Mouse (Mus musculus) limb, embryonic 12.5 days (tissue): Measurements from ENCODE around the gene Gm16867. TPM values are rescaled to one million over a fixed set of nuclear protein-coding genes. Genes with fewer than 3 reads are reported as not detected.
A peak's percentile ranks its signal among the peaks of the same experiment; 100 is the strongest.
"Not testable (repeated sequence)": the region's sequence is repeated elsewhere in the genome, so short reads cannot be mapped to it uniquely, and the experiment has no call there.

Experiments
- ATAC-seq: fragments of 200-750 bp; cut with Nextera tagmentation; 2 replicates; pipeline ENCODE4 v1.8.0; 2017; ENCODE audit warnings: low read depth, moderate TSS enrichment; ENCODE audit not compliant: insufficient number of reproducible peaks, insufficient read depth, low FRiP score, low TSS enrichment
- H3K27ac ChIP-seq: fragments of 300-500 bp; sonication (generic); 2 replicates; pipeline ENCODE4 v1.5.1; 2016; ENCODE audit warnings: mild to moderate bottlenecking, moderate library complexity
- H3K27me3 ChIP-seq: fragments of 300-500 bp; sonication (generic); 2 replicates; pipeline ENCODE4 v1.6.1; 2016; ENCODE audit warnings: mild to moderate bottlenecking, moderate library complexity
- H3K36me3 ChIP-seq: fragments of 300-500 bp; sonication (generic); 2 replicates; pipeline ENCODE4 v1.6.1; 2016; ENCODE audit warnings: mild to moderate bottlenecking, moderate library complexity
- H3K4me1 ChIP-seq: fragments of 300-500 bp; sonication (generic); replicated peaks from 2 replicates; pipeline ENCODE4 v1.6.1; 2016
- H3K4me2 ChIP-seq: fragments of 300-500 bp; sonication (generic); 2 replicates; pipeline ENCODE4 v1.6.1; 2016; ENCODE audit warnings: mild to moderate bottlenecking, moderate library complexity
- H3K4me3 ChIP-seq: fragments of 300-500 bp; sonication (generic); replicated peaks from 2 replicates; pipeline ENCODE4 v1.5.1; 2016; ENCODE audit warnings: mild to moderate bottlenecking
- H3K9ac ChIP-seq: fragments of 300-500 bp; sonication (generic); replicated peaks from 2 replicates; pipeline ENCODE4 v1.6.1; 2016; ENCODE audit warnings: mild to moderate bottlenecking, moderate library complexity
- H3K9me3 ChIP-seq: fragments of 300-500 bp; sonication (generic); 2 replicates; pipeline ENCODE4 v1.6.1; 2016; ENCODE audit warnings: mild to moderate bottlenecking, moderate library complexity
- WGBS: fragments of 180-500 bp; shearing (Covaris S2); methylation state at CpG from one replicate; pipeline ENCODE4 v1.1.7; 2016; 5-methylcytosine and 5-hydroxymethylcytosine counted together
- polyA plus RNA-seq: library from polyadenylated mRNA; unstranded; fragments of >200 nt; fragmentation: Nextera tagmentation; extraction: Ambion mirVana; gene quantifications from 2 replicates; pipeline ENCODE4 v1.2.1, GENCODE M21; 2016

Gene Gm16867
- polyA plus RNA-seq, 1 experiment from 2014 or later = not detected

DNA sequence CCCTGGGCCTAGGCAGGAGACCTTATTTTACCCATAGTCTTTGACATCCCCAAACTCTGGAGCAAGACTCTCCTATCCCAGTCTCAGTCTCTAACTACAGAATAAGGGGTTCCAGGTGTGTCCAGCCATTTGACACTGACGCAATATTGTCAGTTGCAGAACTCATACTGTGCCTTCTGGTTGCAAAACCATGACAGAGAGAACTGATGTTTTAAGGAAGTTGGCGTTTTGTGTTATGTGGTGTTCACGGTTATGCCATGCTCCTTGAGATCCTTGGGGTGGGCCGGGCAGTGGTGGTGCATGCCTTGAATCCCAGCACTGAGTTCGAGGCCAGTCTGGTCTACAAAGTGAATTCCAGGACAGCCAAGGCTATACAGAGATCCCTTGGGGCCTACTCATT lies 45.5 kb downstream of the Gm16867 start:
- not testable (repeated sequence) for H3K36me3 ChIP-seq, ATAC-seq, H3K4me2 ChIP-seq, H3K9me3 ChIP-seq, H3K4me3 ChIP-seq, H3K27me3 ChIP-seq, H3K9ac ChIP-seq, H3K4me1 ChIP-seq, H3K27ac ChIP-seq
- no CpG with 5 or more reads among the region's 5 CpGs for WGBS

DNA sequence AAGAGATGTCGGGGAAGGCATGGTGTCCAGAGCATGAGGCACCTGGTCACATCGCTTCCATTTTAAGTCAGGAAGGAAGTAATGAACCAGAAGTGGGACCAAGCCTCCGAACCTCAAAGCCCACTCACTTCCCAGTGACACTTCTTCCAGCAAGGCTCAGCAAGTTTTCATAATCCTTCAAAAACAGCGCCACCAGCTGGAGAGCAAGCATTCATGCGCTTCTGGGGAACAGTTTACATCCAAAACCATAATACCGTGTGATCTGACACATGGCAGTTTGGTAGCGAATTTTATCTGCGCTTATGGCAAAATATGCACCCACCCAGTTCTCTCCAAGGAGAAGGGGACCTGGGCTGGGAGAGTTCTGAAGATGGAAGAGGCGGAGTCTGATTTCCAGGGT lies 48.5 kb downstream of the Gm16867 start:
- not testable (repeated sequence) for H3K4me1 ChIP-seq, ATAC-seq, H3K4me2 ChIP-seq, H3K9me3 ChIP-seq, H3K36me3 ChIP-seq, H3K27me3 ChIP-seq, H3K27ac ChIP-seq, H3K4me3 ChIP-seq, H3K9ac ChIP-seq
- WGBS = no CpG with 5 or more reads among the region's 9 CpGs

DNA sequence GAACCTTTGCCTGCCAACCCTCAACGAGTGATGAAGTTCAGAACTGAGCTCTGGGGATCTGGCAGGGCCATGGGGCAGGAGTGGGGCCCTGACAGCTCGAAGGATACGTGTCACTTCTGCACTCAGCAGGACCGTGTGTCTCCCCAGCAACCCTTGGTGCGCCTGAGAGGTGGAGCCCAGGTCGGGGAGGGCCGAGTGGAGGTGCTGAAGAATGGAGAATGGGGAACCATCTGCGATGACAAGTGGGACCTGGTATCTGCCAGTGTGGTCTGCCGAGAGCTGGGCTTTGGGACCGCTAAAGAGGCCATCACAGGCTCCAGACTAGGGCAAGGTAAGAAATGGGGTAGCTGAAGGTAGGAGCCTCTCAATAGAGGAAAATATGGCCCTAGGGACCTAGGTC lies 54.3 kb downstream of the Gm16867 start:
- not testable (repeated sequence) for ATAC-seq, H3K36me3 ChIP-seq, H3K27ac ChIP-seq, H3K4me1 ChIP-seq, H3K4me3 ChIP-seq, H3K27me3 ChIP-seq, H3K9me3 ChIP-seq, H3K9ac ChIP-seq, H3K4me2 ChIP-seq
- WGBS = no CpG with 5 or more reads among the region's 10 CpGs

DNA sequence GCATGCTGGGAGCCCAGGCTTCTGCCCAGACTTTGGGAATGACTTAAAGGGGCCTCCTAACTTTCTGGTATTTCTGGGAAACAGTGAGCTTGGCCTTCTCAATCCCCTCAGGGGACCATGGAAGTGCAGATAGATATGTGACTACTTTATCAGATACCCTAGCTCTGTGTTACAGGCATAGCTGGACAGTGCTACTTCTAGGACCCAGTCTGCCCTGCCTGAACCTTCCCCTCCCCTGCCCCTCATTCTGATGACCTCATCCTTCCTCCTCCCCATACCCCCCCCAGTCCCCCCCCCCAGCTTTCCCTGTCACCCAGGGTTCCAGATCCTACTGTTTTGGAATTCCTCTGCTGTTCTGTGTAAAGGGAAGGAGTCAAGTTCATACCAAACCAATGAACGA lies 56.2 kb downstream of the Gm16867 start:
- H3K4me2 ChIP-seq, ATAC-seq, H3K36me3 ChIP-seq, H3K9me3 ChIP-seq, H3K27ac ChIP-seq, H3K9ac ChIP-seq, H3K4me1 ChIP-seq, H3K27me3 ChIP-seq, H3K4me3 ChIP-seq: not testable (repeated sequence)
- WGBS = no CpG with 5 or more reads among the region's 1 CpGs

DNA sequence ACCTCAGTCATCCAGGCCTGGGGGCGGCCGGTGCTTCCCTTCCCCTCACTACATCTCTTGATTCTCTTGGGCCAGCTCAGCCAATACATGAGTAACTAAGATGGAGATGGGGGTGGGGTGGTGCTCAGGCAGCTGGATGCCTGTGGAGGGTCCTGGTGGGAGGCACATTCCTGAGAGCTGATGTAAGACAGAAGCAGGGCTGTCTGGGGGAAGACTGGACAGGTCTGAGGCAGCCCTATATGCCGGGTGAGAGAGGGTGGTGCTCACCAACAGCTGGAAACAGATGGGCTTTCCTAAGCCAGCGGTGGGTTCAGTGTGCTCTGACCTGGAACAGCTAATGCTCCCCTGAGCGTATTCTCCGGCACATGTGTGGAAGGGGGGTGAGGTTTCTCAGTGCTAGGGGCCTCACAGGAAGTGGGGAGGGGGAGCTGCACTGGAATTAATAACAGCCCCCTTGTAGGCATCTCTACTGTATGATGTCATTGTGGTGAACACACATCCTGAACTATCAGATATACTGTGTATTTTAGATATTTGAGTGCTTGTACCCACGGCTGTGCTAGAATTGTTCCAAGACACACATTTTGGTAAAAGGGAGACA lies 60.0 kb downstream of the Gm16867 start:
- peak; percentile 98 for ATAC-seq
- no CpG with 5 or more reads among the region's 7 CpGs for WGBS
- not testable (repeated sequence) for H3K4me1 ChIP-seq

DNA sequence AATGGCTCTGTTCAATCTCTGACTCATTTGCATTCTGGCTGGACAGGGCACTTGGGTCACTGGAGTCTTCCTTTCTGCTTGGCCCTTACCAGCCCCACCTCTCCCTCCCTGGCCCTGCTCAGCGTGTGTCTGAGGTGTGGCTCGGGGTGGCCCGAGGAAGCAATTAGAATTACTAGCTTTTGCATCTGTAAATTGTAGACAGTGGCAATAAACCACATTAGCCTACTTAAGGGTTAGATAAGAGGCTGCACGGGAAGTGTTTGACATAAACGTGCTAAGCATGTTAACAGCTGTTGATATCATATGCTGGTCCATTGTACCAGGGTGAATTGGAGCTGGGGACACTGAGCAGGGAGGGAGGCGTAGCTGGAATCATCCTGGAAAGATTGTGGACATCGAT lies 62.2 kb downstream of the Gm16867 start:
- ATAC-seq = not testable (repeated sequence)

More for the DNA sequence above, 60.0 kb downstream of the Gm16867 start:
- not testable (repeated sequence) for H3K9ac ChIP-seq, H3K36me3 ChIP-seq, H3K4me3 ChIP-seq, H3K4me2 ChIP-seq, H3K27me3 ChIP-seq, H3K9me3 ChIP-seq, H3K27ac ChIP-seq

DNA sequence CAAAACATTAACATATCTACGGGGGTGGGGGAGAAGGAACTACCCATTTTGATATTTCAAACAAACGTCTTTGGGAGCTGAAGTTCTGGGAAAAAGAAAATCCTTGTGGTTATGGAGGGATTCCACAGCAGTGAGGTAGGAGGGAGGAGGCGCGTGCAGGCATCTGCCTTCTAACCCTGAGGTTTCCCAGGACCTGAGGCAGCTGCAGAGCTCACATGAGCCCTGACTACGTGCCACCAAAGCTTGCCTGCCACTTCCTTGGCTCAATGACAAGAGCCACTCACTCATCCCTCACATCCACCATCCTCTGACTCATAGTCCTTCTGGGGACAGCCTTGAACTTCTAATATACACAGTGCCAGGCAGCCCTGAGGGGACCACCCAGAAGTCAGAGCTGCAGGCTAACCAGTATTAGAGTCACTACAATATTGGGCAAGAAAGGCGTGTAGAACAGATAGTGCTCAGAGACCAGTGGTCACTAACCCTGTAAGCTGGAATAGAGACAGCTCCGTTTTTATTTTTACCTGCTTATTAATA lies 64.4 kb downstream of the Gm16867 start:
- H3K36me3 ChIP-seq, H3K9me3 ChIP-seq, H3K4me1 ChIP-seq, H3K27ac ChIP-seq, H3K9ac ChIP-seq, H3K27me3 ChIP-seq, ATAC-seq, H3K4me2 ChIP-seq, H3K4me3 ChIP-seq: not testable (repeated sequence)
- WGBS = no CpG with 5 or more reads among the region's 7 CpGs

More for the DNA sequence above, 62.2 kb downstream of the Gm16867 start:
- not testable (repeated sequence) for H3K36me3 ChIP-seq, H3K9ac ChIP-seq, H3K27me3 ChIP-seq, H3K4me2 ChIP-seq, H3K27ac ChIP-seq, H3K4me1 ChIP-seq, H3K4me3 ChIP-seq, H3K9me3 ChIP-seq
- WGBS = no CpG with 5 or more reads among the region's 7 CpGs

DNA sequence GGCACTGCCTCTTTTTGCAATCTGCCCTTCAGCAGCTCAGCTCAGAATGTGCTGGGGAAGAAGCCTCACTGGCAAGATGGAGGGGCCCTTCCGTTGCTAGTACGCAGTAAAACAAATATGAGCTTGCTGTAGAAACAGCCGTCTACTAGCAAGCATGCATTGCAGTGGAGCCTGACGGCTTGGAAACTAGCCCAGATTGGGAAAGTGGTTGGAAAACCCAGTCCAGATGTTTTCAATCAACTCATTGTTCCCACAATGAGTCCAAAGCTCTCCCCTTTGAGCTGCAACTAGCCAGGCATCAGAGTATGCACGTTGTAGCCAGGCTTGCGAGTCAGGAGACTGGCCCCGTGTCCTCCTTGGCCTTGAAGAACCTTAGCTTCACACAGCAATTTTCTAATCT lies 82.2 kb downstream of the Gm16867 start:
- H3K36me3 ChIP-seq, H3K9ac ChIP-seq, H3K4me1 ChIP-seq, H3K4me2 ChIP-seq, H3K4me3 ChIP-seq, H3K27ac ChIP-seq, H3K27me3 ChIP-seq, H3K9me3 ChIP-seq: not testable (repeated sequence)
- WGBS = no CpG with 5 or more reads among the region's 7 CpGs
- ATAC-seq = peak; percentile 52; the same call in 1 of the 2 replicates

DNA sequence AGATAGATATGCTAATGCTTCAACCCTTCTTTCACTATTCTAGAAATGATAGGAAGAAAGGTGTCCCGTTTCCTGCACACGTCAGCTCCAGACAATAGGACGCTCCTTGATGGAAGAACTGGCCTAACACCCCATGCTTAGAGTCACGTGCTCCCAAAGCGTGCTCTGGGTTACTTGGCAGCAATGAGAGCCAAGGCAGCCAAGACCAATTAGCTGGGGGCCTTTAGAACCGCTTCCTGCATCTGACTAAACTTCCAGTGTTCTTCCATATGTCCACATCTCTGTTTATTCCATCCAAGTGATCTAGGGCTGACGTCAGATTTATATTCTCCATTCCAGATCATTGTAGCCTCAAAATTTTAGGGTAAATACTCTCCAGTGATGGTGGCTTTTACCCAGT lies 85.6 kb downstream of the Gm16867 start:
- not testable (repeated sequence) for ATAC-seq
- WGBS = no CpG with 5 or more reads among the region's 7 CpGs

More for the DNA sequence above, 85.6 kb downstream of the Gm16867 start:
- not testable (repeated sequence) for H3K9ac ChIP-seq, H3K27ac ChIP-seq, H3K4me3 ChIP-seq, H3K36me3 ChIP-seq, H3K4me1 ChIP-seq, H3K9me3 ChIP-seq, H3K4me2 ChIP-seq, H3K27me3 ChIP-seq

Other genes with a start within 250 kb of the Gm16867 start
- gene Synb, start 209.1 kb downstream of the Gm16867 start, polyA plus RNA-seq = not detected in 2 replicates
- not detected in 2 replicates for gene Gm27179, start 9.2 kb upstream of the Gm16867 start, polyA plus RNA-seq
- 10.8 and 11.4 TPM in 2 replicates for gene Entpd4b, start 52.1 kb upstream of the Gm16867 start, polyA plus RNA-seq